Mouse (Mus musculus): Measurements from ENCODE around the gene Pon1.

Gene Pon1

DNA sequence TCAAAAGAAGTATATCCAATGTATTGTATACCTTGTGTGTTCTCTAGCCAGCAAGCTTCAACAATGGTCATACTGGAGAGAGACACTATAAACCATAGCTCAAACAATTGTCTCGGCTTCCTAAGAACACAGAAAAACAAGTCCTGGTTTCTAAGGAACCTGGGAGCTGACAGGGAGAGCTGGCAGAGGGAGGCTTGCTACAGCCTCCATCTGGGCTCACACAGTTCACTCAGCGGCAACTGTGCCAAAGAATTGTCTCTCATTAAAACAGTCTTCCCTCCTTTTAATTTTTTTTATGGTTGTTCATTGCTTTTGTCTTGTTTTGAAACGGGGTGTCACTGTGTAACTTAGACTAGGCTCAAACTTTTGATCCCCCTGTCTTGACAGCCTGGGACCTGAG lies 73.5 kb downstream of the Pon1 start:
- DNase-seq = no peak

GRCm38 (mm10) chr6:5119181-5119910 lies 74.4 kb downstream of the Pon1 start:
- DNase-seq = no peak

All from lung, postnatal 10 days (tissue).